Mouse (Mus musculus): ENCODE data around the gene Mcat. TPM values are rescaled to one million over a fixed set of nuclear protein-coding genes. Genes with fewer than 3 reads are reported as not detected.

The Mcat gene
- polyA plus RNA-seq, 1 experiment from 2014 or later: 24.9 TPM

DNA sequence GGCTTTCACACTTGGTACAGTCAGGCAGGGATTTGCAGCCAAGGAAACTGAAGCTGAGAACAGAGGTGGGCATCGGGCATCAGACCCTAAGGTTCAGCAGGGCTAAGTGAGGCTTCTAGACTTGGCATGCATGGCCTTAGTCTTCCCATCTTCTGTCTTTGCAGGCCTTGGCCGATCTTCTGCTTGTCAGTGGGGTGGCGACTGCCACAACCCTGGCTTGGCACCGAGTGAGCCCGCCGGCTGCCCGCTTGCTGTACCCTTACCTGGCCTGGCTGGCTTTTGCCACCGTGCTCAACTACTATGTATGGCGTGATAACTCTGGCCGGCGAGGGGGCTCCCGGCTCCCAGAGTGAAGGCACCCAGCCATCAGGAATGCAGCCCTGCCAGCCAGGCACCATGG, 10.0 kb upstream of the Mcat start:
- no peak for TF ChIP-seq EP300 (optimal IDR thresholded peaks at IDR 0.05)
- TF ChIP-seq CTCF (IDR thresholded peaks at IDR 0.05; ENCODE audit: low read depth): no peak
- no peaks in the 10 kb centered on the region for H3K4me1 ChIP-seq (replicated peaks; ENCODE audit: control insufficient read depth, insufficient read depth)
- WGBS: 92% methylated on average over 12 of the region's 12 CpGs
- H3K4me2 ChIP-seq (replicated peaks; ENCODE audit: low read depth): no peak overlapping the region
- no peaks in the 10 kb centered on the region for H3K9me3 ChIP-seq (ENCODE audit: control insufficient read depth, low read length)
- no peak overlapping the region for H3K4me3 ChIP-seq (ENCODE audit: low read depth, low read length)
- H3K36me3 ChIP-seq (ENCODE audit: control insufficient read depth, insufficient read depth, low read length): peaks cover 14% of the 10 kb centered on the region
- no peak overlapping the region for H3K27ac ChIP-seq (replicated peaks)
- no peaks in the 10 kb centered on the region for H3K27me3 ChIP-seq (ENCODE audit: control insufficient read depth, insufficient read depth, low read length)
- ATAC-seq (ENCODE audit: low FRiP score, low TSS enrichment): no peak
- no peak for DNase-seq (ENCODE audit: low spot score)
- no peak overlapping the region for H3K9ac ChIP-seq (ENCODE audit: low read length)

DNA sequence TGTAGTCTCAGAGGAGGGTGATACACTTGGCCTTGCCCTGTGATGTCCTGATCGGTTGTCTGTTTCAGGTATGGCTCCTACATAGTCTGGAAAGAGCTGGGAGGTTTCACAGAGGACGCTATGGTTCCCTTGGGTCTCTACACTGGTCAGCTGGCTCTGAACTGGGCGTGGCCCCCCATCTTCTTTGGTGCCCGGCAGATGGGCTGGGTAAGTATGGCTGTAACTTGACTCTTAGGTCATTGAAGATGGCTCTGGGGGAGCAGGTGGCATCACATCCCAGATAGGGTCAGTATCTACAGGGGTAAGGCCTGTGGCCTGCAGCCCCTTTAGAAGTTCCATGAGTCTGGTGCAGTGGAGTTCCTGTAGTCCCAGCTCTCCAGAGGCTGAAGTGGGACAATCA, 8.5 kb upstream of the Mcat start:
- no peak overlapping the region for H3K4me2 ChIP-seq (replicated peaks; ENCODE audit: low read depth)
- no peaks in the 10 kb centered on the region for H3K4me1 ChIP-seq (replicated peaks; ENCODE audit: control insufficient read depth, insufficient read depth)
- no peaks in the 10 kb centered on the region for H3K27me3 ChIP-seq (ENCODE audit: control insufficient read depth, insufficient read depth, low read length)
- peaks cover 6% of the 10 kb centered on the region; the same call in 1 of the 2 replicates for H3K36me3 ChIP-seq (ENCODE audit: control insufficient read depth, insufficient read depth, low read length)
- no peak overlapping the region for H3K9ac ChIP-seq (ENCODE audit: low read length)
- no peak overlapping the region for H3K4me3 ChIP-seq (ENCODE audit: low read depth, low read length)
- ATAC-seq (ENCODE audit: low FRiP score, low TSS enrichment) (no peak), DNase-seq (ENCODE audit: low spot score) (no peak)
- H3K27ac ChIP-seq (replicated peaks): no peak overlapping the region
- H3K9me3 ChIP-seq (ENCODE audit: control insufficient read depth, low read length): no peaks in the 10 kb centered on the region
- WGBS: 78% methylated on average over 4 of the region's 4 CpGs
- TF ChIP-seq CTCF (IDR thresholded peaks at IDR 0.05; ENCODE audit: low read depth): no peak

DNA sequence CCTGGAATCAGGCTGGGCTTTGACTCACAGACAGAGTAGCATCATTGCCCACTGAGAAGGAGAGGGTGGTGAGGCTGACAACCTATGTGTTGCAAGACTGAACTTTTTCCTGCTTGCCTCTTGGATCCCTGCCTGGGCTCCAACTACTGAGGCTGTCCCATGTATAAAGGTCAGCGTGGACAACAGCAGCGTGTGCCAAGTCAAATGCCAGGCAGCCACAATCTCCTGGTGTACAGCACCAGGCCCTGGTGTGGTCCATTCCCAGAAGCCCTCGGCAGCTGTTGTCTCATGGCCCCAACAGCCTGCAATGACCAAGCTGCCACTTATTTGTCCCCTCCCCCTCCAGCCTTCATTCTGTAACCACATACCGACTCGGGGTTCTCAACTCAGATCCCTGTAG, 8.0 kb upstream of the Mcat start:
- DNase-seq (ENCODE audit: low spot score) (no peak), ATAC-seq (ENCODE audit: low FRiP score, low TSS enrichment) (no peak)
- Histone ChIP-seq H3K4me1 (replicated peaks; ENCODE audit: control insufficient read depth, insufficient read depth) (no peaks in the 10 kb centered on the region), H3K4me2 (replicated peaks; ENCODE audit: low read depth) (no peak overlapping the region), H3K27me3 (ENCODE audit: control insufficient read depth, insufficient read depth, low read length) (no peaks in the 10 kb centered on the region), H3K36me3 (ENCODE audit: control insufficient read depth, insufficient read depth, low read length) (peaks cover 6% of the 10 kb centered on the region; the same call in 1 of the 2 replicates), H3K9ac (ENCODE audit: low read length) (no peak overlapping the region), H3K4me3 (ENCODE audit: low read depth, low read length) (no peak overlapping the region), H3K9me3 (ENCODE audit: control insufficient read depth, low read length) (no peaks in the 10 kb centered on the region), H3K27ac (replicated peaks) (no peak overlapping the region)
- WGBS: 78% methylated on average over 5 of the region's 5 CpGs
- TF ChIP-seq EP300 (optimal IDR thresholded peaks at IDR 0.05) (no peak), CTCF (IDR thresholded peaks at IDR 0.05; ENCODE audit: low read depth) (no peak)

DNA sequence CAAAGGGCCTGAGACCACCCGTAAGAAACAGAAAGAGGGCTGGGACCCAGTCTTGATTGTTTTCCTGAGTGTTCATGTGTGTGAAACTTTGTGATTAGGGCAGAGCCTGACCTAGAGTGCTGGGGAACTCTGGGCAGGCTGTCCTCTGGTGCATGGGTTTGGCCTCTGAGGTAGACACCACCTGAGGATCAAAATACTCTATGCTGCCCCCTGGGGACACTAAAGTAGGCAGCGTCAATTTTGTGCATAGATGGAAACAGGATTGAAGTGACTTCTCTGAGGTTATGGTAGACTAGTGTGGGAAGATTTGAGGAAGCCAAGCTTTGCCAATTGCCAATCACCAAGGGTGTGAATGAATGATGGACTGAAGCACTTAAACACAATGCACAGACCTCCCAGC, 7.1 kb upstream of the Mcat start:
- ATAC-seq (ENCODE audit: low FRiP score, low TSS enrichment) (no peak), DNase-seq (ENCODE audit: low spot score) (no peak)
- no peak overlapping the region for H3K27ac ChIP-seq (replicated peaks)
- no peaks in the 10 kb centered on the region for H3K9me3 ChIP-seq (ENCODE audit: control insufficient read depth, low read length)
- H3K27me3 ChIP-seq (ENCODE audit: control insufficient read depth, insufficient read depth, low read length): no peaks in the 10 kb centered on the region
- 70% methylated on average over 2 of the region's 2 CpGs for WGBS
- no peak overlapping the region for H3K4me3 ChIP-seq (ENCODE audit: low read depth, low read length)
- no peak overlapping the region for H3K4me2 ChIP-seq (replicated peaks; ENCODE audit: low read depth)
- H3K4me1 ChIP-seq (replicated peaks; ENCODE audit: control insufficient read depth, insufficient read depth): no peaks in the 10 kb centered on the region
- 0 out of 2 replicates have a peak, but pooled peaks cover 4% of the 10 kb centered on the region for H3K36me3 ChIP-seq (ENCODE audit: control insufficient read depth, insufficient read depth, low read length)
- TF ChIP-seq CTCF (IDR thresholded peaks at IDR 0.05; ENCODE audit: low read depth) (peak; percentile 60), EP300 (optimal IDR thresholded peaks at IDR 0.05) (no peak)
- no peak overlapping the region for H3K9ac ChIP-seq (ENCODE audit: low read length)

DNA sequence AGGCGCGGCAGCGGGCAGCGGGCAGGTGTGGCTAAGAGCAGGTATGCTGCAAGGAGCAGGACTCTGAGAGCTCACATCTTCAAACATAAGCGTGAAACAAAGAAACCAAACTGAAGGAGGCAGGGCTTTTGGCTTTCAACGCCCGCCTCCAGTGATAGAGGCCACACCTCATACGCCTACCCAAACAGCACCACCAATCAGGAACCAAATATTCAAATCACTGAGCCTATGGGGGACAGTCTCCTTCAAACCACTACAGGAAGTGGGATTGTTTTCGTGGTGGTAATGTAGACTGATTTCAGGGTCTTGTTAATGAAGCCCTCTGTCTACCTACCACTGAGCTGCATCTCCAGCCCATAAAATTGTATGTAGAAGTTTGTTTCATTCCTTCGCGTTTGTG, 6.1 kb upstream of the Mcat start:
- no peak overlapping the region for H3K27ac ChIP-seq (replicated peaks)
- 52% methylated on average over 11 of the region's 11 CpGs for WGBS
- TF ChIP-seq CTCF (IDR thresholded peaks at IDR 0.05; ENCODE audit: low read depth): no peak
- TF ChIP-seq EP300 (optimal IDR thresholded peaks at IDR 0.05): no peak
- 0 out of 2 replicates have a peak, but pooled peaks cover 4% of the 10 kb centered on the region for H3K36me3 ChIP-seq (ENCODE audit: control insufficient read depth, insufficient read depth, low read length)
- H3K4me3 ChIP-seq (ENCODE audit: low read depth, low read length): no peak overlapping the region
- ATAC-seq (ENCODE audit: low FRiP score, low TSS enrichment) (no peak), DNase-seq (ENCODE audit: low spot score) (no peak)
- no peaks in the 10 kb centered on the region for H3K4me1 ChIP-seq (replicated peaks; ENCODE audit: control insufficient read depth, insufficient read depth)
- H3K9me3 ChIP-seq (ENCODE audit: control insufficient read depth, low read length): no peaks in the 10 kb centered on the region
- no peak overlapping the region for H3K9ac ChIP-seq (ENCODE audit: low read length)
- H3K27me3 ChIP-seq (ENCODE audit: control insufficient read depth, insufficient read depth, low read length): no peaks in the 10 kb centered on the region
- H3K4me2 ChIP-seq (replicated peaks; ENCODE audit: low read depth): 0 out of 2 replicates have a peak overlapping the region, but pooled peaks have one; percentile 11

DNA sequence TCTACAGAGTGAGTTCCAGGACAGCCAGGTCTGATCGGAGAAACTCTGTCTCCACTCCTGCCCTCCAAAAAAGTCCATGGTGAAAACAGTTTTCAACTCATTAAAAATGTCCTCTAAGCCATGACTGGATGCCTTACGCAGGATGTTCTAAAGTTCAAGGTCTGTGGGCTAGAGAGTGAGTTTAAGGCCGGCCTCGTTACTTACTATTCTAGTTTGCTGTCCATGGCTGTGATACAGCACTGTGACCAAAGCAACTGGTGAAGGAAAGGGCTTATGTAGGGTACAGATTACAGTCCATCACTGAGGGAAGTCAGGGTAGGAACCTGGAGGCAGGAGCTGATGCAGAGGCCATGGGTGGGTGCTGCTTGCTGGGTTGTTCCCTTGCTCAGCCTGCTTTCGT, 5.0 kb upstream of the Mcat start:
- H3K36me3 ChIP-seq (ENCODE audit: control insufficient read depth, insufficient read depth, low read length): no peaks in the 10 kb centered on the region
- no peak for DNase-seq (ENCODE audit: low spot score)
- no peak overlapping the region for H3K27ac ChIP-seq (replicated peaks)
- TF ChIP-seq CTCF (IDR thresholded peaks at IDR 0.05; ENCODE audit: low read depth) (no peak), EP300 (optimal IDR thresholded peaks at IDR 0.05) (no peak)
- WGBS: 97% methylated on average over 5 of the region's 5 CpGs
- no peak for ATAC-seq (ENCODE audit: low FRiP score, low TSS enrichment)
- H3K4me3 ChIP-seq (ENCODE audit: low read depth, low read length): no peak overlapping the region
- no peak overlapping the region for H3K9ac ChIP-seq (ENCODE audit: low read length)
- H3K9me3 ChIP-seq (ENCODE audit: control insufficient read depth, low read length): no peaks in the 10 kb centered on the region
- H3K27me3 ChIP-seq (ENCODE audit: control insufficient read depth, insufficient read depth, low read length): no peaks in the 10 kb centered on the region
- H3K4me2 ChIP-seq (replicated peaks; ENCODE audit: low read depth): no peak overlapping the region
- peaks cover 3% of the 10 kb centered on the region; the same call in 1 of the 2 replicates for H3K4me1 ChIP-seq (replicated peaks; ENCODE audit: control insufficient read depth, insufficient read depth)

Measured in stomach, postnatal 0 days (tissue).